Mouse (Mus musculus) midbrain, embryonic 13.5 days (tissue): Measurements from ENCODE around the gene Gm28168. TPM values are rescaled to one million over a fixed set of nuclear protein-coding genes. Genes with fewer than 3 reads are reported as not detected.
"Not testable (repeated sequence)": the region's sequence is repeated elsewhere in the genome, so short reads cannot be mapped to it uniquely, and the experiment has no call there.

Experiments
- ATAC-seq: fragments of 200-750 bp; cut with Nextera tagmentation; 2 replicates; pipeline ENCODE4 v1.8.0; 2017; ENCODE audit warnings: mild to moderate bottlenecking, moderate TSS enrichment, moderate library complexity
- H3K27ac ChIP-seq: fragments of 300-500 bp; sonication (generic); 2 replicates; pipeline ENCODE4 v1.5.1; 2015; ENCODE audit warnings: inconsistent platforms, mild to moderate bottlenecking, moderate library complexity
- H3K27me3 ChIP-seq: fragments of 300-500 bp; sonication (generic); 2 replicates; pipeline ENCODE4 v1.6.1; 2015; ENCODE audit warnings: mild to moderate bottlenecking, inconsistent platforms
- H3K36me3 ChIP-seq: fragments of 300-500 bp; sonication (generic); 2 replicates; pipeline ENCODE4 v1.6.1; 2015; ENCODE audit warnings: mild to moderate bottlenecking, inconsistent platforms
- H3K4me1 ChIP-seq: fragments of 300-500 bp; sonication (generic); replicated peaks from 2 replicates; pipeline ENCODE4 v1.6.1; 2015; ENCODE audit warnings: inconsistent platforms
- H3K4me2 ChIP-seq: fragments of 300-500 bp; sonication (generic); replicated peaks from 2 replicates; pipeline ENCODE4 v1.6.1; 2015; ENCODE audit warnings: moderate library complexity, mild to moderate bottlenecking, inconsistent platforms
- H3K4me3 ChIP-seq: fragments of 300-500 bp; sonication (generic); replicated peaks from 2 replicates; pipeline ENCODE4 v1.5.1; 2015; ENCODE audit warnings: mild to moderate bottlenecking, inconsistent platforms
- H3K9ac ChIP-seq: fragments of 300-500 bp; sonication (generic); replicated peaks from 2 replicates; pipeline ENCODE4 v1.6.1; 2015; ENCODE audit warnings: mild to moderate bottlenecking, inconsistent platforms
- H3K9me3 ChIP-seq: fragments of 300-500 bp; sonication (generic); 2 replicates; pipeline ENCODE4 v1.6.1; 2016; ENCODE audit warnings: mild to moderate bottlenecking, inconsistent platforms
- whole genome bisulfite sequencing: fragments of 180-500 bp; shearing (Covaris S2); methylation state at CpG from one replicate; pipeline ENCODE4 v1.1.7; 2015; 5-methylcytosine and 5-hydroxymethylcytosine counted together
- polyA plus RNA-seq: library from polyadenylated mRNA; unstranded; fragments of >200 nt; fragmentation: Nextera tagmentation; extraction: Ambion mirVana; gene quantifications from 2 replicates; pipeline ENCODE4 v1.2.1, GENCODE M21; 2015

Gene Gm28168
- not detected in 2 replicates for polyA plus RNA-seq

DNA sequence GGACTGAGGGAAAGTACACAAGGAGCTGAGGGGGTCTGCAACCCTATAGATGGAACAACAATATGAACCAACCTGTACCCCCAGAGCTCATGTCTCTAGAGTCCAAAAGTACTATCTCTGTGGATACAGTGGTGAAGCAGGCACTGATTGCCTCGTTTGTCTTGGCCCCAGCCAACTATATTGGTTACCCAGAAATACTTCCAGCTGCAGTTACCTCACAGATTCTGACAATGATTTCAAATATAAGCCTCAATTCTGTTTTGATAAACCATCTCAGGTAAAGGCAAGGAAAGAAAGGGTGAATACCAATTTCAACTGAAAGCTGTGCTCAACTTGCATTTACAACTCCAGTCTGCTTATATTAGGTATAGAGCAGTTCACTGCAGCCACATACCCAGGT lies at the start of gene Gm28168:
Gene Gm28168 (plus strand): TSS at position 301 of the 400 bp plus-strand sequence.
- 50% methylated on average over 1 of the region's 1 CpGs for WGBS

DNA sequence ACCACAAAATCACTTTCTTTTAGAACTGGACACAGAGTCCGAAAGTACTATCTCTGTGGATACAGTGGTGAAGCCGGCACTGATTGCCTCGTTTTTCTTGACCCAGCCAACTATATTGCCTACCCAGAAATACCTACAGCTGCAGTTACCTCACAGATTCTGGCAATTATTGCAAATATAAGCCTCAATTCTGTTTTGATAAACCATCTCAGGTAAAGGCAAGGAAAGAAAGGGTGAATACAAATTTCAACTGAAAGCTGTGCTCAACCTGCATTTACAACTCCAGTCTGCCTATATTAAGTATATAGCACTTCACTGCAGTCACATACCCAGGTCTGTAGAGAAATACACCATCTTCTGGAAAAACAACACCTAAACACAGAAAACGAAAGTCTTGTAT lies 37.8 kb downstream of the Gm28168 start, which contains the start of gene Gm7145:
Gene Gm7145 (plus strand): TSS at position 301 of the 400 bp plus-strand sequence.
- no peaks in the 10 kb centered on the region for H3K27me3 ChIP-seq
- H3K9ac ChIP-seq = no peak within 1 kb of the TSS
- H3K4me2 ChIP-seq = no peak within 1 kb of the TSS
- no peak within 1 kb of the TSS for H3K27ac ChIP-seq
- 74% methylated on average over 4 of the region's 4 CpGs for WGBS
- ATAC-seq = no peak
- H3K4me3 ChIP-seq = no peak within 1 kb of the TSS
- H3K4me1 ChIP-seq = no peaks in the 10 kb centered on the region
- H3K36me3 ChIP-seq = no peaks in the 10 kb centered on the region
- H3K9me3 ChIP-seq = no peaks in the 10 kb centered on the region

More for the DNA sequence above, at the start of gene Gm28168:
- not testable (repeated sequence) for H3K27me3 ChIP-seq, H3K36me3 ChIP-seq, H3K4me1 ChIP-seq, H3K9me3 ChIP-seq, H3K27ac ChIP-seq, ATAC-seq, H3K4me3 ChIP-seq, H3K4me2 ChIP-seq, H3K9ac ChIP-seq

Other genes starting within 250 kb of the Gm28168 start
- not detected in 2 replicates for gene Gm28363, start 230.9 kb upstream of the Gm28168 start, polyA plus RNA-seq
- gene B020011L13Rik, start 146.9 kb upstream of the Gm28168 start, polyA plus RNA-seq = not detected in 2 replicates
- not detected in 2 replicates for gene Gm28360, start 97.9 kb upstream of the Gm28168 start, polyA plus RNA-seq
- not detected in 2 replicates for gene Gm7145, start 37.9 kb downstream of the Gm28168 start, polyA plus RNA-seq
- 0.32 and 0.43 TPM in 2 replicates for gene Gm29106, start 248.5 kb downstream of the Gm28168 start, polyA plus RNA-seq